Mouse (Mus musculus): ENCODE results near the gene Znrf3.

- TF ChIP-seq CTCF (IDR thresholded peaks at IDR 0.05; ENCODE audit: control insufficient read depth, insufficient read depth, low read length) (no peak), POLR2A (IDR thresholded peaks at IDR 0.05; ENCODE audit: borderline replicate concordance, control insufficient read depth, low read depth, low read length) (no peak)
Observed at GRCm38 (mm10) chr11:5306017-5306416, 138.6 kb downstream of the Znrf3 start.

Measured in bone marrow, adult 2 months (tissue).